Mouse (Mus musculus) small intestine, adult 2 months (tissue): ENCODE results near the gene Bmp6.

Experiments used
- CTCF ChIP-seq: fragments of 200-500 bp; IDR thresholded peaks from 2 replicates; pipeline ENCODE4 v1.5.1; 2012; ENCODE audit warnings: low read depth, mild to moderate bottlenecking, control low read depth, inconsistent platforms, low read length, moderate library complexity, mixed read lengths; ENCODE audit not compliant: insufficient replicate concordance, insufficient read length; ENCODE audit errors: extremely low read depth
- POLR2A ChIP-seq: fragments of 200-500 bp; IDR thresholded peaks from 2 replicates; pipeline ENCODE4 v1.6.1; 2012; ENCODE audit warnings: low read depth, mild to moderate bottlenecking, control low read depth, inconsistent platforms, low read length, moderate library complexity

DNA sequence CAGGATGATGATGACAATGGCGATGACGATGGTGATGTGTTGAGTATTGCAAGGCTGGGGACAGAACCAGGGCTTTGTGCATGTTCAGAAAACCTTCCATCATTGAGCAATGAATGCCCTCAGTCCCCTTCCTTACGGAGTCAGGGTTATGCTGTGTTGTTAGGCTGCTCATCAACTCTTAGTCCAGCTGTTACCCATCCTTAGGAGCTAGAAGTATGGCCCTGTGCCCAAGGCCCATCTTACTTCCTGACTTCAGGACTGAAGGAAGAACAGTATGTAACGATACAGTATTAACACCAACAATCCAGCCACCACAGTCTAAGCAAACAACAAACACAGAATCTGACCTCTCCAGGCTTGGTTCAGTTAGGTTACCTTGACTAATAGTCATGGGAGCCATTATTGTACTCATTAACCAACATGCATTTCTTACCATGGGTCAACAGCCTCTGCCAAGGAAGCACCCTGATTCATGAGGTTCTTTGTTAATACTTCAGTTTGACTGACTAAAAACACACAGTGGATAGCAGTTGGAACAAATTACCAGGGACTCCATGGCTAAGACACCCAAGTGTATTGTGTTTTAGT lies 42.6 kb downstream of the Bmp6 start:
- TF ChIP-seq CTCF (no peak), POLR2A (no peak)
